Mouse (Mus musculus): ENCODE measurements at regions not wholly inside any gene's neighbourhood (a gene's known extent, or its start where the extent isn't known, plus 50 kb on each side); places are given as distances from the start of the nearest gene placed in this dataset.

DNA sequence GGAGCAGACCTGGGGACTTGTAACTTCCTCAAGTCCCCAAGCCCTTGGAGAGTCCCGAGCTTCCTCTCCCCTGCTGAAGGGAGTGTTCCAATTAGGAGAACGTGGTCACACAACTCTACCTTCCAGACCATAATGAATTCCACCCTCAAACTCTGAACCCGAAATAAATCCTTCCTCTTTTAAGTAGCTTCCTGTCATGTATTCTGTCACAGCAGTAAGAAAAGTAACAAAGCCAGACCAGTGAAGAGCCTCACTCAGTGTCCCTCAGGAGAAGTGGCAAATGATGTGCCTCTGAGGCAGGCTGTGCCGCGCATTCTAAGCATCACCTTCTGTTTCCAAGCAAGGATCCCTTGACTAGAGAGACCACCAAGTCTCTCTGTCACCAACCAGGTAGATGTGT, 134.4 kb upstream of the Slc35f3 start:
- no peak for DNase-seq (ENCODE audit: extremely low spot score in 1 of 2, low spot score in 2 of 2)
- TF ChIP-seq CTCF (IDR thresholded peaks at IDR 0.05): no peak
- intact Hi-C loops (cut with DNase I): loop anchor here (1.0 to 2.0 kb wide), 2 partner anchors 193 to 205 kb away; no protein-coding TSS in a partner anchor
- H3K4me3 ChIP-seq: no peak overlapping the region
- H3K27ac ChIP-seq: peak overlapping the region; percentile 47; the same call in 1 of the 2 replicates

DNA sequence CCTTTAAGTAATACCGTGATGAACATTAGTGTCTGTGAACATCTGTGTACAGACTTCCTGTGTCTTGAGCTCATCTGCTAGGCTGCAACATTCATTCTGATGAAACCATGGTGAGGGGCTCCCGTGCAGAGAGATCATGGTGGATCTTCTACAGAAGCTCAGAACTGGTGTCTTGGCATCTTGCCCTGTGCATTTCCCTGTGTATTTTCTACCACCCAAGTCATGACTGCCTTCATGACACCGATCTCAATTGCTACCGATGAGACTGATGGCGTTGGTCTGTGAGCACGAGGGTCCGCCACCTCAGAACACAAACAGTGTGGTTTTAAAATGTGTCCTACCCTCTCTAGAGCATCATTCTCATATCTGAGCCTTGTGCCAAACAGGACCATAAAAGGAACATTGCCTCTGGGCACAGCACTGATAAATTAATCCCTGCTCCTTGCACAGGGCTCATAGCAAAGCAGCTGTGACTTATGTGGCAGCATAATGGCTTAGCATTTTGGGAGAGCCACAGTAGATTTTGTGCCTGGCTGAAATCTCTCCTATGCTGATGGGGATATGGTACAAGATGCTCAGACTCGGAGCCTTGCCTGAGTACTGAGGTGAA, 132.8 kb upstream of the Slc35f3 start:
- Histone ChIP-seq H3K4me3 (no peak overlapping the region), H3K27ac (no peak overlapping the region)
- DNase-seq (ENCODE audit: extremely low spot score in 1 of 2, low spot score in 2 of 2): no peak
- intact Hi-C loops (cut with DNase I): no loop called here
- TF ChIP-seq CTCF (IDR thresholded peaks at IDR 0.05): no peak

DNA sequence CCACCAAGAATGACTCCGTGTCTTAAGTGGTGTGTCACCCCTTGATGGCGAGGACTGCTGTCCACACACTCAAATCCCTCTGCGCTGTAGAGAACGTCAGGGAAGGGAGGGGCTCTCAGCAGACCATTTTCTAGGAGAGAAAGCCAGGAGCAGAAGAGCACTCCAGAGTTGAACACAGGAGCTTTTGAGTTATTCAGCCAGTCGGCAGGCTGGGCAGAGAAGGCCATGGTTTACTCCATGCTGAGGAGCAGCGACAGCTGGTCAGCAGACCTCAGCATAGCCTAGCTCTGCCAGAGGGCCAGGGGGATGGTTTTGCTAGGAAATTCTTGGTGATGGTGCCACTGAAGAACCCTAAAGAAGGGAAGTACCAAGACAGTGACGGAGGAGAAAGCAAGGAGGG, 132.0 kb upstream of the Slc35f3 start:
- Histone ChIP-seq H3K27ac (no peak overlapping the region), H3K4me3 (no peak overlapping the region)
- no peak for DNase-seq (ENCODE audit: extremely low spot score in 1 of 2, low spot score in 2 of 2)
- intact Hi-C loops (cut with DNase I): no loop called here
- no peak for TF ChIP-seq CTCF (IDR thresholded peaks at IDR 0.05)

GRCm38 (mm10) chr8:126174451-126174850, 123.9 kb upstream of the Slc35f3 start:
- intact Hi-C loops (cut with DNase I): no loop called here
- H3K4me3 ChIP-seq: no peak overlapping the region
- no peak for TF ChIP-seq CTCF (IDR thresholded peaks at IDR 0.05)
- no peak overlapping the region for H3K27ac ChIP-seq
- DNase-seq (ENCODE audit: extremely low spot score in 1 of 2, low spot score in 2 of 2): no peak

DNA sequence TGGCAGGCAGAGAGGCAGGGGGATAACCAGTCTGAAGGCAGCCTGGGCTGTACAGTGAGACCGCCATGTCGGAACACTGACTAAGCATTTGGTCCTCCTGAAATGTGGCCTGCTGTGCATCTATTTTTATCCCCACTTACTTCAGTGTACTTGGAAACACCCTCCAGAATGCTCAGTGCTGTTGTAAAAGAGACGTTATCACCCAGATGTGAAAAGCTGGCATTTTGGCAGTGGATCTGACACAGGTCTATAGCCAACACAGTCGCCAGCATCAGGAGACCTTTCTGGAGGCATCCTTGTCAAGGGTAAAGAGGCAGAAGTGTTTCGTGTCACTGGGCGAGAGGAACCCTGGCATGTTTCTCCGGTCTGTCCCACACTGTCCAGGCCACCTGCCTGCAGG, 122.1 kb upstream of the Slc35f3 start:
- intact Hi-C loops (cut with DNase I): no loop called here
- no peak for TF ChIP-seq CTCF (IDR thresholded peaks at IDR 0.05)
- DNase-seq (ENCODE audit: extremely low spot score in 1 of 2, low spot score in 2 of 2): no peak
- no peak overlapping the region for H3K27ac ChIP-seq
- no peak overlapping the region for H3K4me3 ChIP-seq

GRCm38 (mm10) chr8:126177855-126178254, 120.5 kb upstream of the Slc35f3 start:
- no peak overlapping the region for H3K4me3 ChIP-seq
- DNase-seq (ENCODE audit: extremely low spot score in 1 of 2, low spot score in 2 of 2): no peak
- no peak for TF ChIP-seq CTCF (IDR thresholded peaks at IDR 0.05)
- no peak overlapping the region for H3K27ac ChIP-seq
- intact Hi-C loops (cut with DNase I): no loop called here

- no peak for TF ChIP-seq CTCF (IDR thresholded peaks at IDR 0.05)
- Histone ChIP-seq H3K4me3 (no peak overlapping the region), H3K27ac (no peak overlapping the region)
- intact Hi-C loops (cut with DNase I): no loop called here
- DNase-seq (ENCODE audit: extremely low spot score in 1 of 2, low spot score in 2 of 2): no peak
Observed at GRCm38 (mm10) chr8:126188741-126189285, 109.5 kb upstream of the Slc35f3 start.

GRCm38 (mm10) chr8:126195616-126196015, 102.7 kb upstream of the Slc35f3 start:
- Histone ChIP-seq H3K27ac (no peak overlapping the region), H3K4me3 (no peak overlapping the region)
- TF ChIP-seq CTCF (IDR thresholded peaks at IDR 0.05): no peak
- intact Hi-C loops (cut with DNase I): no loop called here
- no peak for DNase-seq (ENCODE audit: extremely low spot score in 1 of 2, low spot score in 2 of 2)

- no peak overlapping the region for H3K27ac ChIP-seq
- DNase-seq (ENCODE audit: extremely low spot score in 1 of 2, low spot score in 2 of 2): no peak
- intact Hi-C loops (cut with DNase I): loop anchor here (5.0 kb wide), 1 partner anchor 238 kb away; no protein-coding TSS in a partner anchor
- no peak overlapping the region for H3K4me3 ChIP-seq
- TF ChIP-seq CTCF (IDR thresholded peaks at IDR 0.05): no peak
Observed at GRCm38 (mm10) chr8:126210561-126210960, 87.8 kb upstream of the Slc35f3 start.

DNA sequence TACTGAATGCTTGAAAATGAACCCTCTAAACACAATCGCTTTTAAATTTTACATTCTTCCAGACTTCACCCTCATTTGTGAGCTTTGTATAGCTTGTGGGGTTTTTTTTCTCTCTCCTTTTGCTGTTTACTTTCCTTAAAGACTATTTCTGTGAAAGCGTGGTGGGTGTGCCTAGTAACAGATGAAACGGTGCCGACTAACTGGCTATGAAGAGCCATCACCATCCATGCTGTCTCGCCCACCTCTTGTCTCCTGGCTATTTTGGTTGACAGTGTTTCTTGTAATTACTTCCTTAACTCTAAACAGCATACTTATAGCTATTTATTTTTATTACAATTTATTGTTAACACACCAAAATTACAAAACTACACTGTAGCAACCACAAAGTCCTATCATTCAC, 85.6 kb upstream of the Slc35f3 start:
- H3K4me3 ChIP-seq: no peak overlapping the region
- no peak for DNase-seq (ENCODE audit: extremely low spot score in 1 of 2, low spot score in 2 of 2)
- TF ChIP-seq CTCF (IDR thresholded peaks at IDR 0.05): no peak
- H3K27ac ChIP-seq: no peak overlapping the region
- intact Hi-C loops (cut with DNase I): loop anchor here (5.0 kb wide), 1 partner anchor 241 kb away; no protein-coding TSS in a partner anchor

DNA sequence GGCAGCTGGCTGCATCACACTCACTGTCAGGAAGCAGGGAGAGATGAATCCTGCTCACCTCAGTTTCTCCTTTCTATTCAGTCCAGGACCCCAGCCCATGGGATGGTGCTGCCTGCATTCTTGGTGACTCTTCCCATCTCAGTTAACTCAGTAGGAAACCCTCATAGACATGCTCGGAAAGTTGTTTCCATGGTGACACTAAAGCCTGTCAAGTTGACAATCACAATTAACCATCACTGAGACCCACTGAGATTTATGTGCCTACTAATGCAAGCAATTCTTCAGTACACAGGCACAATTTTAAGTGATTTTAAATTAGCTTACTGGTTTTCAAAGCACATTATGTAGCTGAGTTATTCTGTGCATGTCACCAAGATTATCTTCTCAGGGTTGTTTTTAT, 83.8 kb upstream of the Slc35f3 start:
- no peak overlapping the region for H3K4me3 ChIP-seq
- no peak overlapping the region for H3K27ac ChIP-seq
- DNase-seq (ENCODE audit: extremely low spot score in 1 of 2, low spot score in 2 of 2): no peak
- TF ChIP-seq CTCF (IDR thresholded peaks at IDR 0.05): no peak
- intact Hi-C loops (cut with DNase I): loop anchor here (5.0 kb wide), 1 partner anchor 242 kb away; no protein-coding TSS in a partner anchor

GRCm38 (mm10) chr8:126216391-126216790, 82.0 kb upstream of the Slc35f3 start:
- DNase-seq (ENCODE audit: extremely low spot score in 1 of 2, low spot score in 2 of 2): no peak
- Histone ChIP-seq H3K4me3 (no peak overlapping the region), H3K27ac (no peak overlapping the region)
- TF ChIP-seq CTCF (IDR thresholded peaks at IDR 0.05): no peak
- intact Hi-C loops (cut with DNase I): loop anchor here (2.0 kb wide), 1 partner anchor 258 kb away; no protein-coding TSS in a partner anchor

GRCm38 (mm10) chr8:126221631-126222030, 76.7 kb upstream of the Slc35f3 start:
- H3K27ac ChIP-seq: no peak overlapping the region
- no peak for DNase-seq (ENCODE audit: extremely low spot score in 1 of 2, low spot score in 2 of 2)
- peak; percentile 39 for TF ChIP-seq CTCF (IDR thresholded peaks at IDR 0.05)
- H3K4me3 ChIP-seq: no peak overlapping the region
- intact Hi-C loops (cut with DNase I): no loop called here
